Mouse (Mus musculus) stomach, postnatal 0 days (tissue): ENCODE data around the gene Pik3c2b.

ENCODE experiments used
- CTCF ChIP-seq: IDR thresholded peaks from 2 replicates; pipeline ENCODE4 v1.5.1; 2016; ENCODE audit warnings: antibody characterized with exemption, low read depth, mild to moderate bottlenecking, moderate library complexity
- EP300 ChIP-seq: optimal IDR thresholded peaks from 2 replicates; pipeline ENCODE3; 2016; ENCODE audit warnings: antibody characterized with exemption

- TF ChIP-seq CTCF (no peak), EP300 (no peak)
Measured at GRCm38 (mm10) chr1:133027126-133027525, 18.3 kb upstream of the Pik3c2b start.
